Mouse (Mus musculus): ENCODE data around the gene Slc13a4. TPM values are rescaled to one million over a fixed set of nuclear protein-coding genes. Genes with fewer than 3 reads are reported as not detected.

Gene Slc13a4
- polyA plus RNA-seq, 1 experiment from 2014 or later: 0.76 TPM

DNA sequence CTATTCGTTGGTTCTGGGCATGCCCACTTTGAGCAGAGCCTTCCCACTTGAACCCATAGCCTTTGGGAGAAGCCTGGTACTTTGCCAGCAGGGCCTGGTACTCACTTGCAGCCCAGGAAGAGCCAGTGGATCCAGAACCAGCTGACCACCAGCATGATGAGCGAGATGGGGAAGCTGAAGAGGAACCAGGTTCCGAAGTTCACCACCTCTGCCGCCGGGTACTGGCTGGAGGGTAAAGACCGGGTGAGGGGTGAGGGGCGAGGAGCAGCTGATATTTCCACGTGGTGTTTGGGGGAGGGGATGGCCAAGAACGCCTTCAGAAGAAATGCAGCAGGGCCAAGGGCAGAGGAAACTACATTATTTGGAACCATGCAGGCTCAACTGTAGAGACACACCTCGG is 28.6 kb downstream of the Slc13a4 start:
- no peaks in the 10 kb centered on the region for H3K27me3 ChIP-seq (replicated peaks; ENCODE audit: control insufficient read depth, insufficient read depth, low read length)
- H3K9ac ChIP-seq (ENCODE audit: low read depth, low read length): no peak overlapping the region
- no peaks in the 10 kb centered on the region for H3K36me3 ChIP-seq (ENCODE audit: control insufficient read depth, insufficient read depth)
- 76% methylated on average over 10 of the region's 10 CpGs for WGBS
- no peak overlapping the region for H3K4me3 ChIP-seq (ENCODE audit: low read depth, low read length)
- no peaks in the 10 kb centered on the region for H3K9me3 ChIP-seq (ENCODE audit: control insufficient read depth)
- H3K27ac ChIP-seq (ENCODE audit: low read depth, low read length): no peak overlapping the region
- H3K4me2 ChIP-seq (replicated peaks; ENCODE audit: low read depth): no peak overlapping the region
- no peak for ATAC-seq
- no peaks in the 10 kb centered on the region for H3K4me1 ChIP-seq (replicated peaks; ENCODE audit: control insufficient read depth, insufficient read depth, low read length)
- TF ChIP-seq CTCF (IDR thresholded peaks at IDR 0.05; ENCODE audit: low read depth): no peak

- Histone ChIP-seq H3K4me3 (ENCODE audit: low read depth, low read length) (no peak overlapping the region), H3K36me3 (ENCODE audit: control insufficient read depth, insufficient read depth) (no peaks in the 10 kb centered on the region), H3K9me3 (ENCODE audit: control insufficient read depth) (no peaks in the 10 kb centered on the region), H3K4me1 (replicated peaks; ENCODE audit: control insufficient read depth, insufficient read depth, low read length) (no peaks in the 10 kb centered on the region), H3K27me3 (replicated peaks; ENCODE audit: control insufficient read depth, insufficient read depth, low read length) (no peaks in the 10 kb centered on the region), H3K27ac (ENCODE audit: low read depth, low read length) (no peak overlapping the region), H3K4me2 (replicated peaks; ENCODE audit: low read depth) (no peak overlapping the region), H3K9ac (ENCODE audit: low read depth, low read length) (no peak overlapping the region)
- no peak for ATAC-seq
- 34% methylated on average over 10 of the region's 10 CpGs for WGBS
- no peak for TF ChIP-seq CTCF (IDR thresholded peaks at IDR 0.05; ENCODE audit: low read depth)
Measured at GRCm38 (mm10) chr6:35277903-35278587, 29.9 kb downstream of the Slc13a4 start.

DNA sequence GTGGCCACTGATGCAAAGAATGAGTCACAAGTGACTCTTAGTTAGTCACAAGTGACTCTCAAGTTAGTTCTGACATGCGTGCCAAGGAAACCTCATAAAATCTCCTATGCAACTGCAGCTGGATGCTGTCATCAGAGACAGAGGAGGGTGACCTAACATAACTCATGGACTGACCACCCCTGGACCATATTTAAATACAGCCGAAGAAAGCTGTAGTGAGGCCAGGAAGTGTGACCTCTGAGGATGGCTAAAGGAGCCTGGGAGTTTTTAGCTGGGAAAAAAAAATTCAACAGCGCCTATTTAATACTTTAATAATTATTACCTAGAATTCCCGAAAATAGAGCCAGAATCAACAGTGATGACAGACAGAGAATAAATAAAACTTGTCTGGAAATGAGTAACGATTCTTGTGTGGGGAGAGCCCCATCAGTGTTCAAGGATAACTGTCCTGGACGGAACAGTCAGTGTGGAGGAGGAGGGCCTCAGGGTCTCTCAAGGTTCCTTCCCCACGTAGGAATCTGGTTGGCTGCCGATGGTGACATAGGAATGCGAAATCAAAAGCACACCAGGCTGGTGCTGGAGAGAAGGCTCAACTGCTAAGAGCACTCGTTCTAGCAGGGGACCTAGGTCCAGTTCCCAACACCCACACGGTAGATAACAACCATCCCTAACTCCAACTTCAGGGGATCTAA is 34.4 kb downstream of the Slc13a4 start:
- H3K9me3 ChIP-seq (ENCODE audit: control insufficient read depth): no peaks in the 10 kb centered on the region
- H3K4me2 ChIP-seq (replicated peaks; ENCODE audit: low read depth): no peak overlapping the region
- H3K27ac ChIP-seq (ENCODE audit: low read depth, low read length): no peak overlapping the region
- no peak overlapping the region for H3K4me3 ChIP-seq (ENCODE audit: low read depth, low read length)
- H3K36me3 ChIP-seq (ENCODE audit: control insufficient read depth, insufficient read depth): no peaks in the 10 kb centered on the region
- WGBS: 64% methylated on average over 11 of the region's 11 CpGs
- H3K27me3 ChIP-seq (replicated peaks; ENCODE audit: control insufficient read depth, insufficient read depth, low read length): no peaks in the 10 kb centered on the region
- peaks cover 5% of the 10 kb centered on the region for H3K4me1 ChIP-seq (replicated peaks; ENCODE audit: control insufficient read depth, insufficient read depth, low read length)
- TF ChIP-seq CTCF (IDR thresholded peaks at IDR 0.05; ENCODE audit: low read depth): no peak
- no peak for ATAC-seq
- no peak overlapping the region for H3K9ac ChIP-seq (ENCODE audit: low read depth, low read length)

GRCm38 (mm10) chr6:35271868-35272765 is 35.8 kb downstream of the Slc13a4 start:
- peaks cover 5% of the 10 kb centered on the region for H3K4me1 ChIP-seq (replicated peaks; ENCODE audit: control insufficient read depth, insufficient read depth, low read length)
- no peaks in the 10 kb centered on the region for H3K36me3 ChIP-seq (ENCODE audit: control insufficient read depth, insufficient read depth)
- WGBS: 52% methylated on average over 20 of the region's 20 CpGs
- H3K4me3 ChIP-seq (ENCODE audit: low read depth, low read length): no peak overlapping the region
- ATAC-seq: peak; percentile 96
- peak overlapping the region; percentile 41 for H3K27ac ChIP-seq (ENCODE audit: low read depth, low read length)
- peak overlapping the region; percentile 27; the same call in 1 of the 2 replicates for H3K4me2 ChIP-seq (replicated peaks; ENCODE audit: low read depth)
- H3K9me3 ChIP-seq (ENCODE audit: control insufficient read depth): no peaks in the 10 kb centered on the region
- no peak overlapping the region for H3K9ac ChIP-seq (ENCODE audit: low read depth, low read length)
- H3K27me3 ChIP-seq (replicated peaks; ENCODE audit: control insufficient read depth, insufficient read depth, low read length): no peaks in the 10 kb centered on the region
- TF ChIP-seq CTCF (IDR thresholded peaks at IDR 0.05; ENCODE audit: low read depth): no peak

DNA sequence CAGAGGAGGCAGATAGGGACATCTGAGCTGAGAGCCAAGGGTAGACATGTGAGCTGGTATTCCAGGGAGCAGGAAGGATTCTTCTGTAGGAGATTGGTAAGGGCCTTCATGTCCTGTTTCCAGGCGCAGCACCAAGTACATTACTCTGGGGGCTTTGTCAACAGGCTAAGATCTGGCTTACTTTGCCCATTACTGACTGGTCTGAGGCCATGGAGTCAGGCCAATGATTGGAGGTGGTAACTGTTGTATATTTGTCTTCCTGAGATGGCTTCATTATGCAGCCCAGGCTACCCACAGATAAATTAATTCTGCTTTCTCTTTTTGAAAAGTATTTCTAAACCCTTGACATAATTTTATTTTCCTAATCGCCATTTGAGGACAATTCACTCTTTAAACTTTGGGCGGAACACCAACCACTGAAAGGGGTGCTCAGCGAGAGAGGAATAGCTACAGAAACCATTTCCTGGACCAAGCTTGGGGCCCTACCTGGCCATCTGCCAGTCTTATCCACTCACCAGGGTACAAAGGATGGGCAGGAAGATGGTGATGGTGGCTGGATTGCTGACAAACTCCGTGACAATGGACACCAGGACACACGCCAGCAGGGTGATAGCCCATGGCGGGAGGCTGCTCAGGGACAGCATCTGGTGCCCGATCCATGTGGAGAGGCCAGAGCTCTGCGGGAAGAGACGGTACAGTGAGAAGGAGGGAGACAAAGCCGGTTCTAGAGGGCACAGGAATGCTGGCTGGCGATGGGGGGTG is 36.7 kb downstream of the Slc13a4 start:
- no peaks in the 10 kb centered on the region for H3K27me3 ChIP-seq (replicated peaks; ENCODE audit: control insufficient read depth, insufficient read depth, low read length)
- 72% methylated on average over 12 of the region's 12 CpGs for WGBS
- no peak for TF ChIP-seq CTCF (IDR thresholded peaks at IDR 0.05; ENCODE audit: low read depth)
- 0 out of 2 replicates have a peak overlapping the region, but pooled peaks have one; percentile 27 for H3K4me2 ChIP-seq (replicated peaks; ENCODE audit: low read depth)
- H3K9ac ChIP-seq (ENCODE audit: low read depth, low read length): no peak overlapping the region
- H3K36me3 ChIP-seq (ENCODE audit: control insufficient read depth, insufficient read depth): no peaks in the 10 kb centered on the region
- no peaks in the 10 kb centered on the region for H3K9me3 ChIP-seq (ENCODE audit: control insufficient read depth)
- H3K27ac ChIP-seq (ENCODE audit: low read depth, low read length): peak overlapping the region; percentile 41
- no peak overlapping the region for H3K4me3 ChIP-seq (ENCODE audit: low read depth, low read length)
- ATAC-seq: no peak
- peaks cover 5% of the 10 kb centered on the region for H3K4me1 ChIP-seq (replicated peaks; ENCODE audit: control insufficient read depth, insufficient read depth, low read length)

Data from intestine, postnatal 0 days (tissue).